Comparison of ENCODE assay signal across 33 mouse cellular contexts in genomic region chrX:85768578-85768977, GRCm38 (mm10).
"Had no signal": no experiment of that assay in that cellular context is flagged by ENCODE, and none has a peak within 500 bp of the region (broad histone marks: within the 10 kb centered on the region; RNA-seq: fewer than 3 reads in every experiment).

No protein-coding gene starts in this region.

- ATAC-seq: hindbrain, embryonic 16.5 days; hindbrain, postnatal 0 days; inflammation-experienced regulatory T-cells, adult 6 months had no signal

- H3K9me3 ChIP-seq: heart, embryonic 10.5 days; heart, embryonic 12.5 days; heart, embryonic 13.5 days; heart, embryonic 15.5 days; hindbrain, embryonic 10.5 days; hindbrain, embryonic 12.5 days; hindbrain, embryonic 13.5 days; hindbrain, embryonic 15.5 days; kidney, embryonic 15.5 days had no signal

- H3K4me1 ChIP-seq: heart, embryonic 10.5 days; heart, embryonic 12.5 days; heart, embryonic 13.5 days; heart, embryonic 15.5 days; hindbrain, embryonic 10.5 days; hindbrain, embryonic 12.5 days; hindbrain, embryonic 13.5 days; hindbrain, embryonic 15.5 days; kidney, embryonic 15.5 days had no signal

- H3K4me3 ChIP-seq: heart, embryonic 10.5 days; heart, embryonic 12.5 days; heart, embryonic 13.5 days; heart, embryonic 15.5 days; hindbrain, embryonic 10.5 days; hindbrain, embryonic 12.5 days; hindbrain, embryonic 13.5 days; hindbrain, embryonic 15.5 days; kidney, embryonic 15.5 days; layer of hippocampus, adult 2 months; left cerebral cortex, adult 2 months had no signal

- H3K27ac ChIP-seq: heart, embryonic 10.5 days; heart, embryonic 13.5 days; heart, embryonic 15.5 days; hindbrain, embryonic 10.5 days; hindbrain, embryonic 12.5 days; hindbrain, embryonic 13.5 days; hindbrain, embryonic 14.5 days; hindbrain, embryonic 15.5 days; hindbrain, postnatal 0 days; kidney, embryonic 15.5 days; kidney, postnatal 0 days; layer of hippocampus, adult 2 months; left cerebral cortex, adult 2 months had no signal

- H3K9ac ChIP-seq: heart, embryonic 12.5 days; heart, embryonic 13.5 days; heart, embryonic 15.5 days; hindbrain, embryonic 12.5 days; hindbrain, embryonic 13.5 days; hindbrain, embryonic 14.5 days; hindbrain, embryonic 15.5 days; kidney, embryonic 15.5 days had no signal

- H3K4me2 ChIP-seq: heart, embryonic 11.5 days; heart, embryonic 12.5 days; heart, embryonic 13.5 days; heart, embryonic 15.5 days; hindbrain, embryonic 12.5 days; hindbrain, embryonic 13.5 days; hindbrain, embryonic 14.5 days; hindbrain, embryonic 15.5 days; kidney, embryonic 15.5 days had no signal

- H3K27me3 ChIP-seq: heart, embryonic 12.5 days; heart, embryonic 13.5 days; heart, embryonic 15.5 days; hindbrain, embryonic 12.5 days; hindbrain, embryonic 13.5 days; hindbrain, embryonic 15.5 days; kidney, embryonic 15.5 days had no signal

- H3K36me3 ChIP-seq: heart, embryonic 10.5 days; heart, embryonic 12.5 days; heart, embryonic 13.5 days; heart, embryonic 15.5 days; hindbrain, embryonic 10.5 days; hindbrain, embryonic 12.5 days; hindbrain, embryonic 13.5 days; hindbrain, embryonic 15.5 days; kidney, embryonic 15.5 days had no signal

- DNase-seq: heart, postnatal 10 days; heart, postnatal 14 days; heart, postnatal 36 days; heart, postnatal 4 days; kidney, adult 11 months; kidney, adult 18-20 months; kidney, adult 2 months; kidney, adult 8-10 months; kidney, adult 9 months; kidney, postnatal 10 days; kidney, postnatal 14 days; kidney, postnatal 25 days; kidney, postnatal 36 days; kidney, postnatal 4 days; layer of hippocampus, adult 9-11 months; layer of hippocampus, postnatal 36 days had no signal
